Mouse (Mus musculus) lung, embryonic 16.5 days (tissue): ENCODE data around the gene Nap1l5. TPM values are rescaled to one million over a fixed set of nuclear protein-coding genes. Genes with fewer than 3 reads are reported as not detected.

ENCODE experiments used
- ATAC-seq: fragments of 200-750 bp; cut with Nextera tagmentation; 2 replicates; pipeline ENCODE4 v1.8.0; 2017; ENCODE audit warnings: low read depth, mild to moderate bottlenecking, moderate library complexity
- H3K27ac ChIP-seq: fragments of 300-500 bp; sonication (generic); 2 replicates; pipeline ENCODE4 v1.5.1; 2014; ENCODE audit warnings: mild to moderate bottlenecking, control low read depth, low read length
- H3K27me3 ChIP-seq: fragments of 300-500 bp; sonication (generic); 2 replicates; pipeline ENCODE4 v1.6.1; 2014; ENCODE audit warnings: low read depth, low read length, mixed read lengths; ENCODE audit not compliant: control insufficient read depth, insufficient read depth
- H3K36me3 ChIP-seq: fragments of 300-500 bp; sonication (generic); 2 replicates; pipeline ENCODE4 v1.6.1; 2014; ENCODE audit warnings: low read length; ENCODE audit not compliant: control insufficient read depth, insufficient read depth
- H3K4me1 ChIP-seq: fragments of 300-500 bp; sonication (generic); replicated peaks from 2 replicates; pipeline ENCODE4 v1.6.1; 2014; ENCODE audit warnings: low read length, mixed read lengths; ENCODE audit not compliant: control insufficient read depth, insufficient read depth
- H3K4me2 ChIP-seq: fragments of 300-500 bp; sonication (generic); 2 replicates; pipeline ENCODE4 v1.6.1; 2014; ENCODE audit warnings: low read depth, low read length, control low read depth
- H3K4me3 ChIP-seq: fragments of 300-500 bp; sonication (generic); 2 replicates; pipeline ENCODE4 v1.5.1; 2014; ENCODE audit warnings: mild to moderate bottlenecking, low read length, control low read depth
- H3K9ac ChIP-seq: fragments of 300-500 bp; sonication (generic); 2 replicates; pipeline ENCODE4 v1.6.1; 2014; ENCODE audit warnings: low read length, control low read depth
- H3K9me3 ChIP-seq: fragments of 300-500 bp; sonication (generic); 2 replicates; pipeline ENCODE4 v1.6.1; 2016; ENCODE audit warnings: low read length; ENCODE audit not compliant: control insufficient read depth
- WGBS: fragments of 180-500 bp; shearing (Covaris S2); extraction: QIAGEN DNeasy Blood & Tissue Kit; methylation state at CpG from one replicate; pipeline ENCODE4 v1.1.7; 2014; 5-methylcytosine and 5-hydroxymethylcytosine counted together
- polyA plus RNA-seq: library from polyadenylated mRNA; unstranded; fragments of >200 nt; fragmentation: Nextera tagmentation; extraction: Ambion mirVana; gene quantifications from 2 replicates; pipeline ENCODE4 v1.2.1, GENCODE M21; 2015

Nap1l5 gene
- polyA plus RNA-seq, 1 experiment from 2014 or later, result 1.7 TPM

- Histone ChIP-seq H3K36me3 (no peaks in the 10 kb centered on the region), H3K27ac (0 out of 2 replicates have a peak overlapping the region, but pooled peaks have one; percentile 18), H3K9ac (no peak overlapping the region), H3K9me3 (no peaks in the 10 kb centered on the region), H3K27me3 (no peaks in the 10 kb centered on the region), H3K4me1 (no peaks in the 10 kb centered on the region), H3K4me2 (no peak overlapping the region), H3K4me3 (no peak overlapping the region)
- WGBS, result 55% methylated on average over 5 of the region's 5 CpGs
- peak; percentile 38 for ATAC-seq
Measured at GRCm38 (mm10) chr6:58913971-58914370, 7.1 kb upstream of the Nap1l5 start.

GRCm38 (mm10) chr6:58913551-58913950, 6.7 kb upstream of the Nap1l5 start:
- Histone ChIP-seq H3K27ac (no peak overlapping the region), H3K4me2 (no peak overlapping the region), H3K4me1 (no peaks in the 10 kb centered on the region), H3K4me3 (no peak overlapping the region), H3K36me3 (no peaks in the 10 kb centered on the region), H3K9ac (no peak overlapping the region), H3K27me3 (no peaks in the 10 kb centered on the region), H3K9me3 (no peaks in the 10 kb centered on the region)
- 45% methylated on average over 3 of the region's 3 CpGs for WGBS
- ATAC-seq, result peak; percentile 88

- H3K4me1 ChIP-seq, result no peaks in the 10 kb centered on the region
- H3K4me3 ChIP-seq, result no peak overlapping the region
- no peaks in the 10 kb centered on the region for H3K9me3 ChIP-seq
- H3K9ac ChIP-seq, result no peak overlapping the region
- H3K36me3 ChIP-seq, result no peaks in the 10 kb centered on the region
- WGBS, result 57% methylated on average over 5 of the region's 5 CpGs
- no peak for ATAC-seq
- H3K27ac ChIP-seq, result no peak overlapping the region
- no peak overlapping the region for H3K4me2 ChIP-seq
- no peaks in the 10 kb centered on the region for H3K27me3 ChIP-seq
Measured at GRCm38 (mm10) chr6:58912842-58913241, 6.0 kb upstream of the Nap1l5 start.

- ATAC-seq, result no peak
- Histone ChIP-seq H3K9ac (no peak overlapping the region), H3K4me1 (0 out of 2 replicates have a peak, but pooled peaks cover 4% of the 10 kb centered on the region), H3K4me3 (no peak overlapping the region), H3K27me3 (no peaks in the 10 kb centered on the region), H3K4me2 (no peak overlapping the region), H3K36me3 (peaks cover 7% of the 10 kb centered on the region; the same call in 1 of the 2 replicates), H3K27ac (no peak overlapping the region), H3K9me3 (peaks cover 15% of the 10 kb centered on the region)
- 60% methylated on average over 2 of the region's 2 CpGs for WGBS
Measured at GRCm38 (mm10) chr6:58907791-58908190, 915 bp upstream of the Nap1l5 start.

- H3K4me3 ChIP-seq, result no peak overlapping the region; the same call in 1 of the 2 replicates
- 0 out of 2 replicates have a peak, but pooled peaks cover 4% of the 10 kb centered on the region for H3K4me1 ChIP-seq
- no peak overlapping the region for H3K27ac ChIP-seq
- peaks cover 15% of the 10 kb centered on the region for H3K9me3 ChIP-seq
- no peak overlapping the region for H3K4me2 ChIP-seq
- H3K27me3 ChIP-seq, result no peaks in the 10 kb centered on the region
- H3K9ac ChIP-seq, result no peak overlapping the region
- no peak for ATAC-seq
- H3K36me3 ChIP-seq, result peaks cover 7% of the 10 kb centered on the region; the same call in 1 of the 2 replicates
- WGBS, result 80% methylated on average over 8 of the region's 8 CpGs
Measured at GRCm38 (mm10) chr6:58907336-58907735, 460 bp upstream of the Nap1l5 start.

GRCm38 (mm10) chr6:58904551-58904950, 2.3 kb downstream of the Nap1l5 start:
- Histone ChIP-seq H3K4me3 (no peak overlapping the region), H3K27me3 (no peaks in the 10 kb centered on the region), H3K4me2 (no peak overlapping the region), H3K27ac (no peak overlapping the region), H3K9me3 (peaks cover 15% of the 10 kb centered on the region), H3K4me1 (0 out of 2 replicates have a peak, but pooled peaks cover 6% of the 10 kb centered on the region), H3K36me3 (peaks cover 7% of the 10 kb centered on the region; the same call in 1 of the 2 replicates), H3K9ac (no peak overlapping the region)
- 62% methylated on average over 3 of the region's 3 CpGs for WGBS
- no peak for ATAC-seq

GRCm38 (mm10) chr6:58903171-58903570, 3.7 kb downstream of the Nap1l5 start:
- no peaks in the 10 kb centered on the region for H3K27me3 ChIP-seq
- H3K4me3 ChIP-seq, result no peak overlapping the region
- ATAC-seq, result peak; percentile 85
- 0 out of 2 replicates have a peak, but pooled peaks cover 6% of the 10 kb centered on the region for H3K4me1 ChIP-seq
- H3K4me2 ChIP-seq, result peak overlapping the region; percentile 16; the same call in 1 of the 2 replicates
- H3K9ac ChIP-seq, result no peak overlapping the region
- H3K27ac ChIP-seq, result no peak overlapping the region
- WGBS, result 35% methylated on average over 8 of the region's 8 CpGs
- H3K9me3 ChIP-seq, result peaks cover 15% of the 10 kb centered on the region
- H3K36me3 ChIP-seq, result peaks cover 7% of the 10 kb centered on the region; the same call in 1 of the 2 replicates

- peak; percentile 26; the same call in 1 of the 2 replicates for ATAC-seq
- 51% methylated on average over 7 of the region's 7 CpGs for WGBS
- Histone ChIP-seq H3K9ac (no peak overlapping the region), H3K4me1 (0 out of 2 replicates have a peak, but pooled peaks cover 6% of the 10 kb centered on the region), H3K27me3 (no peaks in the 10 kb centered on the region), H3K36me3 (no peaks in the 10 kb centered on the region), H3K4me2 (no peak overlapping the region), H3K4me3 (no peak overlapping the region), H3K27ac (no peak overlapping the region), H3K9me3 (no peaks in the 10 kb centered on the region)
Measured at GRCm38 (mm10) chr6:58900536-58900935, 6.3 kb downstream of the Nap1l5 start.

GRCm38 (mm10) chr6:58899076-58899475, 7.8 kb downstream of the Nap1l5 start:
- H3K4me2 ChIP-seq, result no peak overlapping the region
- ATAC-seq, result no peak
- no peaks in the 10 kb centered on the region for H3K36me3 ChIP-seq
- H3K4me3 ChIP-seq, result no peak overlapping the region
- 82% methylated on average over 3 of the region's 3 CpGs for WGBS
- H3K27me3 ChIP-seq, result no peaks in the 10 kb centered on the region
- no peaks in the 10 kb centered on the region for H3K9me3 ChIP-seq
- H3K4me1 ChIP-seq, result 0 out of 2 replicates have a peak, but pooled peaks cover 6% of the 10 kb centered on the region
- H3K9ac ChIP-seq, result no peak overlapping the region
- H3K27ac ChIP-seq, result no peak overlapping the region
